Mouse (Mus musculus) olfactory bulb, adult 2 months (tissue): ENCODE data around the gene Zfr. TPM values are rescaled to one million over a fixed set of nuclear protein-coding genes. Genes with fewer than 3 reads are reported as not detected.

Source experiments
- H3K27ac ChIP-seq: fragments of 200-500 bp; 2 replicates; pipeline ENCODE4 v1.5.1; 2012; ENCODE audit warnings: low read depth, low read length; ENCODE audit not compliant: insufficient read depth
- H3K4me1 ChIP-seq: fragments of 200-500 bp; 2 replicates; pipeline ENCODE4 v1.6.1; 2012; ENCODE audit warnings: low read length; ENCODE audit not compliant: control insufficient read depth, insufficient read depth
- H3K4me3 ChIP-seq: fragments of 200-500 bp; 2 replicates; pipeline ENCODE4 v1.5.1; 2012; ENCODE audit warnings: mild to moderate bottlenecking, low read depth, low read length, moderate library complexity; ENCODE audit not compliant: insufficient read depth
- CTCF ChIP-seq: fragments of 200-500 bp; IDR thresholded peaks from 2 replicates; pipeline ENCODE4 v1.5.1; 2012; ENCODE audit warnings: low read depth, mild to moderate bottlenecking, low read length, moderate library complexity; ENCODE audit not compliant: insufficient read depth
- POLR2A ChIP-seq: fragments of 200-500 bp; IDR thresholded peaks from 2 replicates; pipeline ENCODE4 v1.6.1; 2012; ENCODE audit warnings: mild to moderate bottlenecking, low read depth, low read length, moderate library complexity; ENCODE audit not compliant: insufficient read depth
- WGBS: fragments of 180-500 bp; shearing (Covaris S2); methylation state at CpG from one replicate; pipeline ENCODE4 v1.1.7; 2018; 5-methylcytosine and 5-hydroxymethylcytosine counted together
- polyA plus RNA-seq: library from polyadenylated mRNA; stranded (reverse); fragments of >200 nt; gene quantifications from 2 replicates; pipeline ENCODE4 v1.2.4, GENCODE M21; 2012; ENCODE audit warnings: low replicate concordance; ENCODE audit not compliant: missing spikeins, insufficient read depth, insufficient read length

Zfr gene
- polyA plus RNA-seq: 546 TPM in 1 of 2 replicates, not detected in the other

DNA sequence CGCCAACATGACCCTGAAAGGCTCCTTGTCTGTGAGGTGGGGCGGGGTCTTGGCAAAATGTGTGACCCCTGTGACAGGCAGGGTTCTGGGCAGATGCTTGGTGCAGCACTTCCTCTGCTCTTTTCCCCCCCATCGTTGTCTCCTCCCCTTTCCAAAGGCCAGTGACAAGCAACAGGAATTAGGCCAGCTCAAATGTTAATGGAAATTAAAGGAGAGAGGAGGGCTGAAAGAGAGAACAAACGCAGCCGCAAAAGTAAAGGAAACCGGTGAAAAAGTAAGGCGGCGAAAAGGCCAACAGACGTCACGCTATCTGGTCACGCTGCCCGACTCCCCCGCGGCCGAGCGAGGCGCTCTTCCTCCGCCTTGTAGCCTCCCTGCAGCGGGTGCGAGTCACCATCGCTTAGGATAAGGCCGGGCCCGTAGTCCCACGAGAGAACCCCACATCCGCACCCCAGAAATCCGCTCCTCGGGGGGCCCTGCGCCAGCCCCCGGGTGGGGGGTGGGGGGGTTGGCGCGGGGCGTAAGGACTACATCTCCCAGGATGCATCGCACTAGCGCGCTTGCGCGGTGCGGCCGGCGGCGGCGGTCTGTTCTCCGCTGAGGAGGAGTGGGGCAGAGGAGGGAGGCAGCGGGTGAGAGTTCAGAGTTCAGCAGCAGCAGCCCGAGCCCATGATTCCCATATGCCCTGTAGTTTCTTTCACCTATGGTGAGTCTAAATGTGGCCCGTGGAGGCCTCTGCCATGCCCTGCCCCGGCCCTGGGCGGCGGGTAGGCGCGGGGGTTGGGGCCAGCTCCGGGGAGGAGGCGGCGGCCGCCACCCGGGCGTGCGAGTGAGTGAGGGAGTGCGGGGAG lies at the start of gene Zfr:
Zfr (plus strand) TSS at position 590 of the 851 bp plus-strand sequence.
- Histone ChIP-seq H3K4me3 (peak within 1 kb of the TSS; percentile 89), H3K4me1 (peaks cover 5% of the 10 kb centered on the region), H3K27ac (peak within 1 kb of the TSS; percentile 95)
- WGBS: under 1% methylated on average over 55 of the region's 59 CpGs
- TF ChIP-seq CTCF (no peak), POLR2A (peak; percentile 62)

DNA sequence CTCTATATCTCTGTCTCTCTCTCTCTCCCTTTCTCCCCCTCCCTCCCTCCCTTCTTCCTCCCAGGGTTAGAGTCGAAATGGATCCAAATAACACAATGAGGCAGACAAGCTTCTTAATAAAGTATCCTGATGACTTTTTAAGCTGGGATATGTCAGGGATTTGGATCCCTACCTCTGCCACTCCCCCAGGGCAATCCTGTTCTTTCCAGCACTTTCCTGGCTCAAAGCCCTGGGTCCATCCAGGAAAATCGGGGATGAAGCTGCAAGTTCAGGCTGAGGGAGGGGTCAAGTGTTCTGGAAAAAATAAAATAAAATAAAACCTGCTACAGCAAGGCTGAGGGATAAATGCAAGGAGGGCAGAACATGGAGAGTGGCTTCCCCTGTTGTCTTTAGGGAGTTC lies 49.7 kb upstream of the Zfr start:
- no peak overlapping the region for H3K27ac ChIP-seq
- TF ChIP-seq CTCF: no peak
- TF ChIP-seq POLR2A: no peak
- H3K4me3 ChIP-seq: no peak overlapping the region
- peaks cover 14% of the 10 kb centered on the region for H3K4me1 ChIP-seq
- 38% methylated on average over 2 of the region's 2 CpGs for WGBS

DNA sequence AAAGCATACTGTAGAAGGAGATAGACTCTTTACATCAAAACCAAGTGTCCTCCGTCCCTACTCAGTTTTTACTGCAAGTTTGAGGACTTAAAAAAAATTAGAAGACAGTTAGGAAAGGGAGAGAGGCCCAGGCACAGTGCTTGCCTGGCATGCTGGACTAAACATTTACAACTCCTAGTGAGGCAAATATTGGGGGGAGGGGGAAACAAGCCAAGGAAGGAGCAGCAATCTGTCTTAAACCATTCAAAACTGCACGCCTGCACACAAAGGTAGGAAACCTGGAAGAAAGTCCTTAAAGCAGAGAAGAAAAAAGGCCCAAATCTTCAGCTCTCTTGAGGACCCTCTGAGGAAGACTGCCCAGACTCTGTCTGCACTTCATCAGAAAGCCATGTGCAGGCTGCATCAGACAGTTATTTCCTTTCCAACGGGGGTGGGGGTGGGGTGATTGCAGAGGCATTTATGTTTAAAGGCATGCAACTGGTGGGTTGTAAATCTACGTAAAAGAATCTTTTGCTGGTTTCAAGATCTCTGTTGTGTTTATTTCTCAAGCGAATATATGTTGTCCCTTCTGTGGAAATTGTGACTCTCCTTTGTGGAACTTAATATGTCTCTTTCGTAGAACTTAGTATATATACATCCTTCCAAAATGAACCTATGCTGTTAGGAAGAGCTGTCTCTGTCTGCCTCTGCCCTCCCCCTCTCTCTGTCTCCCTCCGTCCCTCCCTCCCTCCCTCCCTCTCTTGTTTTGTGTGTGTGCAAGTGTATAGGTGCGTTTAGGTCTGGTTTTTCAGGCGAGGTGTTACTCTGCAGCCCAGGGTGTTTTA lies 49.0 kb upstream of the Zfr start:
- no peak overlapping the region for H3K4me3 ChIP-seq
- TF ChIP-seq CTCF (no peak), POLR2A (no peak)
- WGBS: 80% methylated on average over 9 of the region's 9 CpGs
- H3K27ac ChIP-seq: no peak overlapping the region
- peaks cover 14% of the 10 kb centered on the region for H3K4me1 ChIP-seq

DNA sequence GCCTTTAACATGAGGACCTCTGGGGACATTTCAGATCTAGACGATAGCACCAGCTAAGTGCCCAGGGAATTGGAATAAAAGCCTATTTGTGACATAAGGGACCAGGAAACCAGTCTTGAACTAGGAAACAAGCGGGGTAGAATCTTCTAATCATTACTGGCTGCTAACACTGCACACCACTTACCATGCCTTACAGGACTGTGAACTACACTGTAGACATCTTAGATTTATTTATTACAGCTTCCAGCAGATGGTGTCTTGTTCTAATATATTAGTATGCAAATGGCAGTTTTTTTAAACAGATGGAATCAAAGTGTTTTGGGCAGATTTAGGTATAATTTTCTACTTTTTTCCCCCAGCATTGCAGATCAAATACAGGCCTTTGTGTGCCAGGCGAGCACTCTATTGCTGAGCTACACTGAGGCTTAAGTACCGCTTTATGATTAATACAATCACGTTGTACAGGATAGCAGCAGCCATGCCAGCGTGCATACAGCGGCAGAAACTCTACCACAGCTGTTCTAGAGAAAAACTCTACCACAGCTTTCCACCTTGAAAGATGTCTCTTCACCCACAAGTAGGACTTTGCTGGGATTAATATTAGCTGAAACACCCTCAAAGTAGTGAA lies 44.8 kb upstream of the Zfr start:
- H3K4me1 ChIP-seq: no peaks in the 10 kb centered on the region
- H3K27ac ChIP-seq: no peak overlapping the region
- TF ChIP-seq CTCF: no peak
- no peak for TF ChIP-seq POLR2A

DNA sequence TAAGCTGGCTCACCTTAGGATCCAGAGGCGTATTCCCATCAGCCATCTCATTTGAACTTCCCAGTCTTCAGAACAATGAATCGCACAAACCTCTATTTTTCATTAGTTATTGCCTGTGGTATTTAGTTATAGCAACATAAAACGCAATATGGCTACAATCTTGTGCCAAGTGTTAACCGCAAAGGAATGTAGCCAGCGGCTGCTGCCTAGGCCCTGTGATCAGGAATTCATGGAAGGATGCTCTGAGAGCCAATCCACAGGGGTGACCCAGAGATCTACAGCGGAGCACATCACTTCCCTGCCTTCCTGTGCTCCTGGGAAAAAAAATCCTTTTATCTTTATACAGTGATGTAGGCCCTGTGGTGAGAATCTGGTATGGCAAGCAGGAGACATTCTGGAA lies 43.2 kb upstream of the Zfr start:
- Histone ChIP-seq H3K27ac (no peak overlapping the region), H3K4me3 (no peak overlapping the region), H3K4me1 (no peaks in the 10 kb centered on the region)
- 91% methylated on average over 6 of the region's 6 CpGs for WGBS
- TF ChIP-seq CTCF (no peak), POLR2A (no peak)

More for the DNA sequence above, 44.8 kb upstream of the Zfr start:
- H3K4me3 ChIP-seq: no peak overlapping the region
- 70% methylated on average over 7 of the region's 7 CpGs for WGBS

DNA sequence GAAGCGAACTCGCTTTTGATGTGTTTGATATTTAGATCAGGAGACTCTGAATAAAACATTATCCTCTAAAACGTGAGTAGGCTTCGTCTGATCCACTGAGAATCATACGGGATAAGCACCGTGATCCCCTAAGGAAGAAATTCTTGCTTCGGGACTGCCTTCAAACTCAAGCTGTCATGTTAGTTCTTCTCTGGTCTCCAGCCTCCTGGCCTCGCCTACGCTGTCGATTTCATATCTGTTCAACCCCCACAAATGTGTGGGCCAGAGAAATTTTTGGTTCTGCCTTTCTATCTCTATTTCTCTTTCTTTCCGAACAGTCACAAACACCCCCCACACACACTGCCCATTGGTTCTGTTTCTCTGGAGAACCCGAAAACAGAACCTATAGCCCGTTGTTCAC lies 35.3 kb upstream of the Zfr start:
- Histone ChIP-seq H3K4me1 (peaks cover 4% of the 10 kb centered on the region), H3K27ac (no peak overlapping the region), H3K4me3 (no peak overlapping the region)
- TF ChIP-seq CTCF (no peak), POLR2A (no peak)
- 92% methylated on average over 13 of the region's 13 CpGs for WGBS

DNA sequence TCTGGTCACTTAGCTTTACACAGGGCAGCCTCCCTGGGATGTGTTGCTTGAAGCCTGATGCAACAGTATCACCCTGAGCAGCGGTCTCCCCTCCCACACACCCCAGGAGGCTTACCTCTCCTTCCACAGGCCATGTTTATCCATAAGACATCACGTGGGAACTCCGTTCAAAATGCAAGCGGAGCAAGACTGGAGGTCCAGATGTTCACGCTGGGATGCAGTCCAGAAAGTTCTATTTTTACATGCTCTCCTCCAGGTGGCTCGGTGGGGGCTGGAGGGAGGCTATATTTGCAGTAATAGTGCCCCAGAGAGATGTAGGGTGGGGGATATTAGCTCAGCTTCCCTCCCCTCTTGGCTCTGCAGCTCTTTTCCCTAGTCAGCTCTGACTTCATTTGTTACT lies 33.5 kb upstream of the Zfr start:
- 21% methylated on average over 6 of the region's 6 CpGs for WGBS
- peaks cover 4% of the 10 kb centered on the region for H3K4me1 ChIP-seq
- TF ChIP-seq CTCF (no peak), POLR2A (no peak)
- H3K4me3 ChIP-seq: no peak overlapping the region
- no peak overlapping the region for H3K27ac ChIP-seq

DNA sequence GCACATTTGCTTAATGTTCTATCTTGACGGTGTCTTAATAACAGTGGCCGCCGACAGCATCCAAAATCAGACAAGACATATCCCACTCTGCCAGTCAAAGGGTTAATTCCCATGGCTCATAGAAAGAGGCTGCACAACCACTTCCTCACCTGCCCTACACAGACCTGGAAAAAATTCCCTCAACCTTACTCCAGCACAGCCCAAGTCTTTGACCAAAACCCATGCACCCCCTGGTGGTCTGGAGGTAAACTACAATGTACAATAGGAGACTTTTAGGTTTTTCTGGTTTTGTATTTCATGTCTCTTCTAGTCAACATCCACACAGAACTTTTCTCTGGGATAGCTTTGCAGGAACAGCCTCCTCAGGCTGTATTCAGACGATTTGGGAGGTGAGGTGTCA lies 32.8 kb upstream of the Zfr start:
- 76% methylated on average over 4 of the region's 4 CpGs for WGBS
- H3K4me3 ChIP-seq: no peak overlapping the region
- H3K27ac ChIP-seq: no peak overlapping the region
- TF ChIP-seq CTCF (no peak), POLR2A (no peak)
- H3K4me1 ChIP-seq: peaks cover 4% of the 10 kb centered on the region
